Mouse (Mus musculus): ENCODE measurements at regions not wholly inside any gene's neighbourhood (a gene's known extent, or its start where the extent isn't known, plus 50 kb on each side); places are given as distances from the start of the nearest gene placed in this dataset.

DNA sequence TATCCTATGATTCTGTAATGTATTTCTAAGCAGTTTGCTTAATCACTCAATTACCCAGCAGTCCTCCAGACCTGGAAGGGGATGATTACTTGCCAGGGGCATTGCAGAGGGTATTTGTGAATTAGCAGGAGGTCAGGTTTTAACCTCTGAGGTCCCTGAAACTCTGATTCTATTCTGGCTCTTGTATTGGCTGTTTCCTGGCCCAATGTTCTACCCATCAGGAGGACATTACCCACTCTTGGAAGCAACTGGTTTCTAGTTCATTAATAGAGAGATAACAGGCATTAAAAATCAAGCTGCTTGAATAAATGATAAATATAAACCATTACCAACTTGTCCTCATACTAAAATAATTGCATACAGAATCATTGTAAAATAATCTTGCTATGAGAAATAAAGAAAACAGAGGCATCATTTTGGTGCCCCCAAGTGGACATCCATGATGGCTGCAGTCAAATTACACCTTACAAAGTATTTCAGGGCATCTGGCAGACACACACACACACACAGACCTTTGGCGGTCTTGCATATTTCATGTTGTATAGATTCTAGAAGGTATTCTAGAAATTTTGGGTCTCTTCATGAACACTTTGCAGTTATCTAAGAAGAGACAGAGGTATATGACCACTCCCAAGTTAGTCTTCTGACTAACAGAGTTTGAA lies 385.6 kb downstream of the Car8 start:
- TF ChIP-seq POLR2A (IDR thresholded peaks at IDR 0.05; ENCODE audit: borderline replicate concordance, low read depth, low read length) = no peak
- TF ChIP-seq CTCF (IDR thresholded peaks at IDR 0.05; ENCODE audit: low read depth, low read length) = no peak

Measured in bone marrow macrophage, adult 2 months (primary cell).